Mouse (Mus musculus) lung, postnatal 0 days (tissue): ENCODE measurements around the gene Fam189a2.

Experiments
- CTCF ChIP-seq: IDR thresholded peaks from 2 replicates; pipeline ENCODE4 v1.5.1; 2016; ENCODE audit warnings: antibody characterized with exemption, mild to moderate bottlenecking
- EP300 ChIP-seq: IDR thresholded peaks from 2 replicates; pipeline ENCODE4 v1.6.1; 2016; ENCODE audit warnings: antibody characterized with exemption, mild to moderate bottlenecking, control low read depth

GRCm38 (mm10) chr19:24013241-24013640 is 17.6 kb downstream of the Fam189a2 start:
- no peak for TF ChIP-seq CTCF
- TF ChIP-seq EP300 = no peak
